Mouse (Mus musculus): ENCODE data around the gene Trmt112. TPM values are rescaled to one million over a fixed set of nuclear protein-coding genes. Genes with fewer than 3 reads are reported as not detected.

The Trmt112 gene
- polyA plus RNA-seq, 2 experiments = 163 to 164 TPM

- H3K27me3 ChIP-seq (ENCODE audit: control insufficient read depth, insufficient read depth, low read length) = no peaks in the 10 kb centered on the region
- peak overlapping the region; percentile 80 for H3K4me2 ChIP-seq (replicated peaks; ENCODE audit: low read depth, low read length, severe bottlenecking)
- peak overlapping the region; percentile 65 for H3K4me3 ChIP-seq (replicated peaks; ENCODE audit: low read length)
- no peak for TF ChIP-seq POLR2A (IDR thresholded peaks at IDR 0.05; ENCODE audit: borderline replicate concordance, extremely low read depth, insufficient read depth, insufficient read length)
- no peak for ATAC-seq (ENCODE audit: low FRiP score, low read depth)
- H3K27ac ChIP-seq (replicated peaks; ENCODE audit: low read depth, low read length) = peak overlapping the region; percentile 90
- H3K9ac ChIP-seq (ENCODE audit: low read depth, low read length, severe bottlenecking) = peak overlapping the region; percentile 76
- 28% methylated on average over 5 of the region's 5 CpGs for WGBS
- H3K36me3 ChIP-seq (ENCODE audit: control insufficient read depth, insufficient read depth, low read length) = peaks cover 9% of the 10 kb centered on the region
- no peak for DNase-seq (ENCODE audit: low spot score)
- peaks cover 13% of the 10 kb centered on the region for H3K4me1 ChIP-seq (ENCODE audit: control insufficient read depth, insufficient read depth, low read length)
- H3K9me3 ChIP-seq (ENCODE audit: control insufficient read depth, low read length) = no peaks in the 10 kb centered on the region
Measured at GRCm38 (mm10) chr19:6942764-6943163, 33.3 kb downstream of the Trmt112 start.

- H3K4me1 ChIP-seq (ENCODE audit: control insufficient read depth, insufficient read depth, low read length) = peaks cover 13% of the 10 kb centered on the region
- TF ChIP-seq POLR2A (IDR thresholded peaks at IDR 0.05; ENCODE audit: borderline replicate concordance, extremely low read depth, insufficient read depth, insufficient read length) = no peak
- no peak overlapping the region for H3K4me3 ChIP-seq (replicated peaks; ENCODE audit: low read length)
- ATAC-seq (ENCODE audit: low FRiP score, low read depth) (no peak), DNase-seq (ENCODE audit: low spot score) (no peak)
- WGBS = 94% methylated on average over 6 of the region's 6 CpGs
- no peak overlapping the region for H3K27ac ChIP-seq (replicated peaks; ENCODE audit: low read depth, low read length)
- H3K9ac ChIP-seq (ENCODE audit: low read depth, low read length, severe bottlenecking) = no peak overlapping the region
- H3K9me3 ChIP-seq (ENCODE audit: control insufficient read depth, low read length) = no peaks in the 10 kb centered on the region
- no peaks in the 10 kb centered on the region for H3K27me3 ChIP-seq (ENCODE audit: control insufficient read depth, insufficient read depth, low read length)
- no peak overlapping the region for H3K4me2 ChIP-seq (replicated peaks; ENCODE audit: low read depth, low read length, severe bottlenecking)
- peaks cover 12% of the 10 kb centered on the region for H3K36me3 ChIP-seq (ENCODE audit: control insufficient read depth, insufficient read depth, low read length)
Measured at GRCm38 (mm10) chr19:6943709-6944108, 34.2 kb downstream of the Trmt112 start.

GRCm38 (mm10) chr19:6947742-6948141 is 38.2 kb downstream of the Trmt112 start:
- 52% methylated on average over 4 of the region's 4 CpGs for WGBS
- no peak overlapping the region for H3K27ac ChIP-seq (replicated peaks; ENCODE audit: low read depth, low read length)
- H3K4me3 ChIP-seq (replicated peaks; ENCODE audit: low read length) = no peak overlapping the region
- peaks cover 18% of the 10 kb centered on the region for H3K4me1 ChIP-seq (ENCODE audit: control insufficient read depth, insufficient read depth, low read length)
- no peak overlapping the region for H3K4me2 ChIP-seq (replicated peaks; ENCODE audit: low read depth, low read length, severe bottlenecking)
- no peak for TF ChIP-seq POLR2A (IDR thresholded peaks at IDR 0.05; ENCODE audit: borderline replicate concordance, extremely low read depth, insufficient read depth, insufficient read length)
- ATAC-seq (ENCODE audit: low FRiP score, low read depth) = no peak
- no peaks in the 10 kb centered on the region for H3K9me3 ChIP-seq (ENCODE audit: control insufficient read depth, low read length)
- no peak overlapping the region for H3K9ac ChIP-seq (ENCODE audit: low read depth, low read length, severe bottlenecking)
- peaks cover 12% of the 10 kb centered on the region for H3K36me3 ChIP-seq (ENCODE audit: control insufficient read depth, insufficient read depth, low read length)
- no peaks in the 10 kb centered on the region for H3K27me3 ChIP-seq (ENCODE audit: control insufficient read depth, insufficient read depth, low read length)
- no peak for DNase-seq (ENCODE audit: low spot score)

- no peak for TF ChIP-seq POLR2A (IDR thresholded peaks at IDR 0.05; ENCODE audit: borderline replicate concordance, extremely low read depth, insufficient read depth, insufficient read length)
- Histone ChIP-seq H3K4me2 (replicated peaks; ENCODE audit: low read depth, low read length, severe bottlenecking) (no peak overlapping the region), H3K27ac (replicated peaks; ENCODE audit: low read depth, low read length) (no peak overlapping the region), H3K9me3 (ENCODE audit: control insufficient read depth, low read length) (no peaks in the 10 kb centered on the region), H3K9ac (ENCODE audit: low read depth, low read length, severe bottlenecking) (no peak overlapping the region), H3K4me1 (ENCODE audit: control insufficient read depth, insufficient read depth, low read length) (peaks cover 18% of the 10 kb centered on the region), H3K36me3 (ENCODE audit: control insufficient read depth, insufficient read depth, low read length) (peaks cover 12% of the 10 kb centered on the region), H3K4me3 (replicated peaks; ENCODE audit: low read length) (no peak overlapping the region), H3K27me3 (ENCODE audit: control insufficient read depth, insufficient read depth, low read length) (no peaks in the 10 kb centered on the region)
- whole genome bisulfite sequencing = 81% methylated on average over 4 of the region's 4 CpGs
- no peak for DNase-seq (ENCODE audit: low spot score)
- no peak for ATAC-seq (ENCODE audit: low FRiP score, low read depth)
Measured at GRCm38 (mm10) chr19:6948186-6948585, 38.7 kb downstream of the Trmt112 start.

- DNase-seq (ENCODE audit: low spot score) (no peak), ATAC-seq (ENCODE audit: low FRiP score, low read depth) (no peak)
- Histone ChIP-seq H3K9me3 (ENCODE audit: control insufficient read depth, low read length) (no peaks in the 10 kb centered on the region), H3K4me2 (replicated peaks; ENCODE audit: low read depth, low read length, severe bottlenecking) (no peak overlapping the region), H3K36me3 (ENCODE audit: control insufficient read depth, insufficient read depth, low read length) (peaks cover 22% of the 10 kb centered on the region), H3K4me3 (replicated peaks; ENCODE audit: low read length) (no peak overlapping the region), H3K27me3 (ENCODE audit: control insufficient read depth, insufficient read depth, low read length) (no peaks in the 10 kb centered on the region), H3K4me1 (ENCODE audit: control insufficient read depth, insufficient read depth, low read length) (peaks cover 18% of the 10 kb centered on the region), H3K9ac (ENCODE audit: low read depth, low read length, severe bottlenecking) (no peak overlapping the region), H3K27ac (replicated peaks; ENCODE audit: low read depth, low read length) (no peak overlapping the region)
- TF ChIP-seq POLR2A (IDR thresholded peaks at IDR 0.05; ENCODE audit: borderline replicate concordance, extremely low read depth, insufficient read depth, insufficient read length) = no peak
- 89% methylated on average over 5 of the region's 5 CpGs for WGBS
Measured at GRCm38 (mm10) chr19:6949532-6949931, 40.0 kb downstream of the Trmt112 start.

GRCm38 (mm10) chr19:6949951-6950350 is 40.5 kb downstream of the Trmt112 start:
- Histone ChIP-seq H3K4me3 (replicated peaks; ENCODE audit: low read length) (peak overlapping the region; percentile 62), H3K27me3 (ENCODE audit: control insufficient read depth, insufficient read depth, low read length) (no peaks in the 10 kb centered on the region), H3K4me2 (replicated peaks; ENCODE audit: low read depth, low read length, severe bottlenecking) (peak overlapping the region; percentile 98), H3K4me1 (ENCODE audit: control insufficient read depth, insufficient read depth, low read length) (peaks cover 18% of the 10 kb centered on the region), H3K9me3 (ENCODE audit: control insufficient read depth, low read length) (no peaks in the 10 kb centered on the region), H3K36me3 (ENCODE audit: control insufficient read depth, insufficient read depth, low read length) (peaks cover 26% of the 10 kb centered on the region), H3K9ac (ENCODE audit: low read depth, low read length, severe bottlenecking) (peak overlapping the region; percentile 70; the same call in 1 of the 2 replicates), H3K27ac (replicated peaks; ENCODE audit: low read depth, low read length) (peak overlapping the region; percentile 92; the same call in 1 of the 2 replicates)
- no peak for TF ChIP-seq POLR2A (IDR thresholded peaks at IDR 0.05; ENCODE audit: borderline replicate concordance, extremely low read depth, insufficient read depth, insufficient read length)
- DNase-seq (ENCODE audit: low spot score) = no peak
- ATAC-seq (ENCODE audit: low FRiP score, low read depth) = no peak
- WGBS = 67% methylated on average over 5 of the region's 5 CpGs

All from limb, embryonic 14.5 days (tissue).